10 mouse cellular contexts compared by ENCODE assay signal in the genomic region with DNA sequence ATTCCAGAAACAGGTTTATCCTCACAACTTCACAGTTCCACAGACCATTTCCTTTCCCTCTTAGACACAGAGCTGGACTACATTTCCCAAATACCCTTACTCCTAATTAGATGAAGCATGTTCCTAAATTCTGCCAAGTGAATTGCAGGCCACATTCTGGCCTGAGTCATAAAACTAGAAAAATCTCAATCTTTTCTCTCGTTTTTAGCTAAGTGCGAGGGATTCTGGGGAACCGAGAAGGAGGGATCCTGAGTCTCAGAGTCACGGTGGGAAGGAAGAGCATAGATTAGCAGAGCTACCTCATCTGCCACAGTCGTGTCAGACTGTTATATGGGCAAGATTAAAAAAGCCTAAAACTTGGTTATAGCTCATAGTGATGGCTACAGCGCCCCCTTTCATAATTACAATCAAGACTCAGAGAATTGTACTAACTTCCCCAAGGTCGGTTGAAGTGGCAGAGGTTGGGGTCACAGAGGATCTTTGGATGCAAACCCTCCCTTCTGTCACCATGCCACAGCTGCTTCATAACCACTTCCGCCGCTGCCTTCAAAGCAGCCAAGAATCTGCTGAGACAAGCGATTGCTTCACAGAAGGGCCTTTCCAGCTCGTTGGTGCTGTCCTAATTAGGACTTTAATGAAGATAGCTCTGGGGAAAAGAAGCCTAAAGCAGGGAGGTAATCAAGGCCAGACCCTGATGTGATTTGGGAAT. TPM values are rescaled to one million over a fixed set of nuclear protein-coding genes. Genes with fewer than 3 reads are reported as not detected.
DNase-seq lines count a peak whose midpoint lies in the region; ATAC-seq lines count a peak whose summit lies in the region.
"Had no signal": no experiment of that assay in that cellular context is flagged by ENCODE, and none has a peak within 500 bp of the region (broad histone marks: within the 10 kb centered on the region; RNA-seq: fewer than 3 reads in every experiment).

No protein-coding gene starts in this region.

- H3K27me3 ChIP-seq in forebrain, embryonic 10.5 days (ENCODE audit: poor library complexity, severe bottlenecking): no peaks in the 10 kb centered on the region
- no peaks in the 10 kb centered on the region for H3K27me3 ChIP-seq in forebrain, embryonic 11.5 days (ENCODE audit: control insufficient read depth, insufficient read depth, low read length)
- H3K27me3 ChIP-seq: limb, embryonic 12.5 days had no signal

- peak overlapping the region; percentile 58; the same call in 1 of the 2 replicates for H3K27ac ChIP-seq in forebrain, embryonic 10.5 days
- no peak overlapping the region for H3K27ac ChIP-seq in forebrain, embryonic 11.5 days (ENCODE audit: low read depth, low read length)
- H3K27ac ChIP-seq: limb, embryonic 12.5 days had no signal

- H3K9ac ChIP-seq in forebrain, embryonic 11.5 days (ENCODE audit: low read length): no peak overlapping the region
- H3K9ac ChIP-seq: limb, embryonic 12.5 days had no signal

- H3K4me1 ChIP-seq in forebrain, embryonic 10.5 days: peaks cover 41% of the 10 kb centered on the region
- peaks cover 2% of the 10 kb centered on the region; the same call in 1 of the 2 replicates for H3K4me1 ChIP-seq in forebrain, embryonic 11.5 days (replicated peaks; ENCODE audit: control insufficient read depth, insufficient read depth, low read length)

- H3K36me3 ChIP-seq in forebrain, embryonic 10.5 days (replicated peaks): no peaks in the 10 kb centered on the region
- no peaks in the 10 kb centered on the region for H3K36me3 ChIP-seq in forebrain, embryonic 11.5 days (ENCODE audit: control insufficient read depth, insufficient read depth, low read length)
- H3K36me3 ChIP-seq: limb, embryonic 12.5 days had no signal

- no peaks in the 10 kb centered on the region for H3K9me3 ChIP-seq in forebrain, embryonic 10.5 days
- H3K9me3 ChIP-seq in forebrain, embryonic 11.5 days (ENCODE audit: control insufficient read depth, low read length): no peaks in the 10 kb centered on the region
- H3K9me3 ChIP-seq: limb, embryonic 12.5 days had no signal

- WGBS in forebrain, embryonic 10.5 days: 71% methylated on average over 11 of the region's 11 CpGs
- 63% methylated on average over 11 of the region's 11 CpGs for WGBS in forebrain, embryonic 11.5 days

- ATAC-seq in forebrain, embryonic 11.5 days (replicated peaks; ENCODE audit: low FRiP score): no peak

- intact Hi-C loops in gastrocnemius, postnatal 36 days (cut with DNase I): no loop called here

- no peak for DNase-seq in forebrain, embryonic 10.5 days (ENCODE audit: extremely low spot score, low spot score)
- DNase-seq in forebrain, embryonic 11.5 days (ENCODE audit: low spot score): no peak
- peak; percentile 65 for DNase-seq in T-cell, adult 2 months (ENCODE audit: low spot score)
- DNase-seq in kidney, postnatal 10 days: peak; percentile 69
- peak; percentile 41 for DNase-seq in naive thymus-derived CD4-positive, alpha-beta T cell, adult 2 months (ENCODE audit: low read depth)
- DNase-seq in adrenal gland, postnatal 10 days: no peak
- DNase-seq in gastrocnemius, postnatal 36 days: no peak
- DNase-seq in right cerebral cortex, adult 2 months (ENCODE audit: low spot score in 2 of 2): no peak

- H3K4me3 ChIP-seq in forebrain, embryonic 10.5 days: no peak overlapping the region
- no peak overlapping the region for H3K4me3 ChIP-seq in forebrain, embryonic 11.5 days (ENCODE audit: low read depth, low read length)
- H3K4me3 ChIP-seq: limb, embryonic 12.5 days had no signal

- no peak overlapping the region for H3K4me2 ChIP-seq in forebrain, embryonic 11.5 days (ENCODE audit: low read depth, low read length, severe bottlenecking)
- H3K4me2 ChIP-seq: limb, embryonic 12.5 days had no signal

RNA-seq across cellular contexts. Expression of a gene that starts 28.6 kb away (rescaled TPM):
- polyA plus RNA-seq in forebrain, embryonic 10.5 days (2016; fragmentation: Nextera tagmentation; extraction: Ambion mirVana): 2.9 and 3.4 TPM in 2 replicates
- 3.6 and 4.8 TPM in 2 replicates for polyA plus RNA-seq in forebrain, embryonic 11.5 days (2014; fragmentation: Nextera tagmentation; extraction: Ambion mirVana)
- total RNA-seq in adrenal gland, postnatal 10 days (2021): 1 to 10 TPM; 3.3 to 5.7 TPM
- under 1 TPM; 0.22 to 0.41 TPM for total RNA-seq in gastrocnemius, postnatal 36 days (2021)
- total RNA-seq: monocyte, adult 5-6 weeks had no signal

Comparison
In these comparisons a context has a peak if more than half of its experiments do, and no peak if none do; other contexts are left out.
1. DNase-seq: peak in T-cell, adult 2 months (single experiment), kidney, postnatal 10 days (single experiment) and naive thymus-derived CD4-positive, alpha-beta T cell, adult 2 months (single experiment); none in forebrain, embryonic 10.5 days (single experiment), forebrain, embryonic 11.5 days (single experiment), adrenal gland, postnatal 10 days (single experiment), gastrocnemius, postnatal 36 days (0 of 2) and right cerebral cortex, adult 2 months (0 of 2).